Mouse (Mus musculus) large intestine, adult 2 months (tissue): ENCODE results near the gene Zfp651. TPM values are rescaled to one million over a fixed set of nuclear protein-coding genes. Genes with fewer than 3 reads are reported as not detected.

ENCODE experiments used
- DNase-seq: peaks from one replicate; pipeline ENCODE4 v3.0.0-alpha.2; 2012; ENCODE audit warnings: low read depth, low spot score
- WGBS: fragments of 180-500 bp; shearing (Covaris S2); methylation state at CpG from one replicate; pipeline ENCODE4 v1.1.7; 2018; 5-methylcytosine and 5-hydroxymethylcytosine counted together
- polyA plus RNA-seq: library from polyadenylated mRNA; depleted of rRNA; stranded (reverse); fragments of >200 nt; gene quantifications from 2 replicates; pipeline ENCODE4 v1.2.3, GENCODE M21; 2012; rRNA removed

The Zfp651 gene
- polyA plus RNA-seq, 1 experiment, result 8.1 TPM

- 56% methylated on average over 7 of the region's 7 CpGs for WGBS
- DNase-seq, result no peak
Measured at GRCm38 (mm10) chr9:121802747-121803146, 43.6 kb downstream of the Zfp651 start.

- DNase-seq, result no peak
- WGBS, result 72% methylated on average over 1 of the region's 1 CpGs
Measured at GRCm38 (mm10) chr9:121807546-121807945, 48.4 kb downstream of the Zfp651 start.

GRCm38 (mm10) chr9:121807947-121808346, 48.8 kb downstream of the Zfp651 start:
- DNase-seq, result no peak
- 74% methylated on average over 7 of the region's 7 CpGs for WGBS

- 67% methylated on average over 3 of the region's 3 CpGs for WGBS
- no peak for DNase-seq
Measured at GRCm38 (mm10) chr9:121808511-121808910, 49.4 kb downstream of the Zfp651 start.

DNA sequence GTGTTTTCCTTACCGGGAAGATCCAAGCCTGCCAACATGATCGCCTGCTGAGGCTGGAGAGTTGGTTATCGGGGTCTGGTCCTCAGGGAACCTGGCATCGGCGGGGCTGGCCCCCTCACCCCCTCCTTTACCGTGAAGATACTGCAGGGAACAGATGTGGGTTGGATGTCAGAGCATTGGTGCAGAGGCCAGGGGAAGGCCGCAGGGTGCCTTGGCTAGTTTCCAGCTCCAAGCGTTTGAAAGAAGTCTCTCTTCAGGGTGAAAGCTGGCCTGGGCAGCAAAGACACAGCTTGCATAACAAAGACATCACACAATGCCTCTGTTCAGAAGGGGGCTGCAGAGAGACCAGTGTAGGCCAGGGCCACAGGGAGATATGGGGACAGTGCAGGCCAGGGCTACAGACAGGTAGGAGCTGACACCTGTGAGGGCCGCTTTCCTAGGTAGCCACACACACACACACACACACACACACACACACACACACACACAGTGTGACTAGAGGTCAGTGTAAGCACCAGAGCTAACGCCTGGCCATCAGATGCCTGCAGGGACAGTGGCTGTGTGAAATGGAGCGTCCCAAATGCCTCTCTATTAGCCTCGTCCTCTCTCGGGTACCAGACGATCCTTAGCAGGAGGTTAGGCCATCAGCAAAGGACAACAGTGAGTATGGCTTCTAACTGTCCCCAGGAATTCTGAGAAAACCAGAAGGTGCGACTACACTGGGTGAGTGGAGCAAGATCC, 51.1 kb downstream of the Zfp651 start:
- 50% methylated on average over 15 of the region's 15 CpGs for WGBS
- DNase-seq, result no peak

DNA sequence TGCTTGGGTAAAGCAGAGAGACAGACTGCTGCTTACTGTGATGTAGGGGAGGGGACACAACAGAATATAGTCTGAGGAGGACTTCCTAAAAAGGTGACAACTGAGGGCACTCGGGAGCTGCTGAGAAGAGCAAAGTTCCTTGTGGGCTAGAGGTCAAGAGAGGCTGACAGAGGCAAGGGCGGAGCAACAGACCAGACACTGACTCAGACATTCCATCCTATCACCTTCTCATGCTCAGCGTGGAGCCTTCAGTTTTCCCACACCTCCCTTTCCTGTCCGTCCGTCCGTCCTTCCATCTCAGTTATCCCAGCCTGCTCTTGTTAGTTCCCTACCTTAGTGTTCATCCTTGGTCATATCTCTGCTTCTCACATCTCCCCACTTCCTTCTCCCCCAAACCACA, 56.1 kb downstream of the Zfp651 start:
- 46% methylated on average over 6 of the region's 6 CpGs for WGBS
- no peak for DNase-seq

DNA sequence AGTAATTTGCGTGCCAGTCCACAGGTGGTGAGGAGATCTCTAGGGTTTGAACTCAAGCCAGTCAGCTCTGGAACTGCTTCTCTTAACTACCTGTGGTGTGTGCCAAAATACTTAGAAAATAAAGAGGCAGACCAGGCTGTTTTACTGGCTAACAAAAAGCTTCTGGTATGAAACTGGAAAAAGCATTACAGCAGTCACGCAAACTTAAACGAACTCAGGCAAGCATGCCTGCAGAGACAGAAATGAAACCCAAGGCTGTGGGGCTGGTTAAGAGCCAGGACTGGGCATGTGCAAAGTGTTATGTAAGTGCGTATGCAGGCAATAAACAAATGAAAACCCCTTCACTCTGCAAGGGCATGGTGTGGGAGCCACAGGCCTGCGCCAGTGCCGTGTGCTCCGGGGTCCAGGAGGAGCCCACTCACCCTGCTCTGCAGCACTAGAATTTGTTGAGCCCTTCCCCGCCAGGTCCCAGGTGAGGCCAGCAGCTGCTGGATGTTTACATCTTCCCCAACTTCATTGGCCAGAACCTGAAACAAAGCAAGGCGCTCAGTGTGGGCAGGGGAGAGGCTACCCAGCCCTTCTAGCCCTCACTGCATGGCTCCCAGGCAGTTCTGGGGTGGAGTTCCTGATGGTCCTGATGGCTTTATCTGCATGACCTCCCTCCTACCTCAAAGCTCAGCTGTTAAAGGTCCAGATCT, 60.1 kb downstream of the Zfp651 start:
- 42% methylated on average over 9 of the region's 9 CpGs for WGBS
- no peak for DNase-seq

- DNase-seq, result no peak
- 48% methylated on average over 7 of the region's 7 CpGs for WGBS
Measured at GRCm38 (mm10) chr9:121819771-121820471, 60.8 kb downstream of the Zfp651 start.

DNA sequence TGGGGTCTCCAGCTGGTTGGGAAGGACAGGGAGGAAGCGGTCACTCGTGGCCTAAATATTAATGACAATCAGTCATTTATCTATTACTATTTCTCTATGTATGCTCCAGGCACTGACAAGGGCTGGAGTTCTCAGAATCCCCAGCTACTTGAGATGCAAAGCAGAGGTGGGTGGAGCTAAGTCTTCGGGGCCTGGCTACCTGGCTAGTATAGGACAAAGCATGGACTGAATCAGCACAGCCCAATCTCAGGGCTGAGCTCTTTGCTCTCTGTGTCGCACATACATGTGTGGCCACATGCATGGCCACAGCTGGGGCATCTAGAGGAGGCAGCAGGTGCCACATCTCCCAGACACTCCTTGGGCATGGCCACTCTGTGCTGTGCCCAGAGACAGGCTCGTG, 61.6 kb downstream of the Zfp651 start:
- no peak for DNase-seq
- WGBS, result 78% methylated on average over 5 of the region's 5 CpGs

Other genes starting within 250 kb of the Zfp651 start
- gene Lyzl4, start 117.2 kb upstream of the Zfp651 start, polyA plus RNA-seq, result 0.09 TPM in 1 of 2 replicates, not detected in the other
- 37.9 and 95.5 TPM in 2 replicates for gene Vipr1, start 116.6 kb upstream of the Zfp651 start, polyA plus RNA-seq
- gene Sec22c, start 53.8 kb upstream of the Zfp651 start, polyA plus RNA-seq, result 4.7 and 17.9 TPM in 2 replicates
- 25.3 and 26.0 TPM in 2 replicates for gene Ss18l2, start 49.0 kb upstream of the Zfp651 start, polyA plus RNA-seq
- 24.5 and 52.2 TPM in 2 replicates for gene Nktr, start 40.2 kb upstream of the Zfp651 start, polyA plus RNA-seq
- 0.06 and 0.11 TPM in 2 replicates for gene Klhl40, start 18.3 kb downstream of the Zfp651 start, polyA plus RNA-seq
- gene Hhatl, start 33.2 kb downstream of the Zfp651 start, polyA plus RNA-seq, result 4.2 and 4.9 TPM in 2 replicates
- 0.21 and 0.30 TPM in 2 replicates for gene Ccdc13, start 80.1 kb downstream of the Zfp651 start, polyA plus RNA-seq
- gene Higd1a, start 99.0 kb downstream of the Zfp651 start, polyA plus RNA-seq, result 18.4 and 29.0 TPM in 2 replicates
- 1.5 TPM in 2 replicates for gene Ackr2, start 139.0 kb downstream of the Zfp651 start, polyA plus RNA-seq
- 0.07 and 0.09 TPM in 2 replicates for gene Cyp8b1, start 157.0 kb downstream of the Zfp651 start, polyA plus RNA-seq
- 0.72 and 0.86 TPM in 2 replicates for gene Fam198a, start 191.7 kb downstream of the Zfp651 start, polyA plus RNA-seq
- gene Pomgnt2, start 237.8 kb downstream of the Zfp651 start, polyA plus RNA-seq, result 8.2 TPM in 2 replicates